Mouse (Mus musculus) ES-E14 (cell line): ENCODE measurements around the gene Wdr24. TPM values are rescaled to one million over a fixed set of nuclear protein-coding genes. Genes with fewer than 3 reads are reported as not detected.

Experiments
- DNase-seq: peaks from one replicate; pipeline ENCODE4 v3.0.0-alpha.2; 2013; ENCODE audit warnings: low read depth, low spot score
- H3K27ac ChIP-seq: 2 replicates; pipeline ENCODE4 v1.5.1; 2012; ENCODE audit warnings: low read depth, mild to moderate bottlenecking, low read length, moderate library complexity, mixed read lengths; ENCODE audit not compliant: poor library complexity, insufficient read depth, severe bottlenecking
- H3K36me3 ChIP-seq: 2 replicates; pipeline ENCODE4 v1.6.1; 2012; ENCODE audit warnings: mild to moderate bottlenecking, low read length, moderate library complexity, mixed read lengths; ENCODE audit not compliant: control insufficient read depth, poor library complexity, insufficient read depth, severe bottlenecking
- H3K4me1 ChIP-seq, 2 experiments: fragments of 150-350 bp in 1 of 2; sonication (generic) in 1 of 2; 2 replicates each; pipeline ENCODE4 v1.6.1; 2012; ENCODE audit warnings: low read length in 2 of 2, mild to moderate bottlenecking in 1 of 2, mixed read lengths in 1 of 2; ENCODE audit not compliant: control insufficient read depth in 2 of 2, insufficient read depth in 2 of 2, poor library complexity in 1 of 2
- H3K4me3 ChIP-seq, 2 experiments: fragments of 150-350 bp in 1 of 2; sonication (generic) in 1 of 2; 2 replicates each; pipeline ENCODE4 v1.5.1; 2012; ENCODE audit warnings: low read length in 2 of 2, low read depth in 1 of 2, mild to moderate bottlenecking in 1 of 2, mixed read lengths in 1 of 2; ENCODE audit not compliant: insufficient read depth in 1 of 2, poor library complexity in 1 of 2, severe bottlenecking in 1 of 2
- H3K9ac ChIP-seq: 2 replicates; pipeline ENCODE4 v1.6.1; 2012; ENCODE audit warnings: low read depth, mild to moderate bottlenecking, low read length, mixed read lengths; ENCODE audit not compliant: poor library complexity, insufficient read depth, severe bottlenecking
- H3K9me3 ChIP-seq: fragments of 150-350 bp; sonication (generic); 2 replicates; pipeline ENCODE4 v1.6.1; 2012; ENCODE audit warnings: low read depth, mild to moderate bottlenecking, low read length; ENCODE audit not compliant: control insufficient read depth, insufficient read depth
- CHD2 ChIP-seq: IDR thresholded peaks from 2 replicates; pipeline ENCODE4 v1.6.1; 2014; ENCODE audit warnings: mild to moderate bottlenecking, low read depth, low read length, inconsistent platforms
- HCFC1 ChIP-seq: IDR thresholded peaks from 2 replicates; pipeline ENCODE4 v1.6.1; 2012; ENCODE audit warnings: low read length, inconsistent platforms, borderline replicate concordance; ENCODE audit not compliant: insufficient read depth
- MAFK ChIP-seq: IDR thresholded peaks from 2 replicates; pipeline ENCODE4 v1.6.1; 2014; ENCODE audit warnings: mild to moderate bottlenecking, low read depth, low read length, inconsistent platforms; ENCODE audit not compliant: insufficient read depth
- ZC3H11A ChIP-seq: IDR thresholded peaks from 2 replicates; pipeline ENCODE4 v1.6.1; 2012; ENCODE audit warnings: low read depth, mild to moderate bottlenecking, inconsistent platforms, low read length, borderline replicate concordance
- ZNF384 ChIP-seq: IDR thresholded peaks from 2 replicates; pipeline ENCODE4 v1.6.1; 2012; ENCODE audit warnings: low read depth, low read length, inconsistent platforms
- in situ Hi-C, 2 experiments: fragments of 600-800 bp; cut with MboI; formaldehyde crosslinking; loops; one replicate each; pipeline ENCODE4 v1.15.1; 2025; ENCODE audit warnings: low sequenced_read_pairs in 2 of 2, inconsistent platforms in 1 of 2; ENCODE audit not compliant: unreplicated experiment in 2 of 2
- total RNA-seq: library from RNA; depleted of rRNA; stranded (reverse); fragments of 300-350 nt; gene quantifications from 2 replicates; pipeline ENCODE4 v1.2.3, GENCODE M21; 2012

Wdr24 gene
- total RNA-seq, 1 experiment = 28.6 TPM

GRCm38 (mm10) chr17:25786781-25787504 is 36.5 kb upstream of the Wdr24 start:
- no peak overlapping the region for H3K4me3 ChIP-seq

GRCm38 (mm10) chr17:25791320-25791842 is 32.0 kb upstream of the Wdr24 start:
- in situ Hi-C loops = no loop called here
- no peaks in the 10 kb centered on the region for H3K9me3 ChIP-seq
- H3K9ac ChIP-seq = peak overlapping the region; percentile 74
- peak overlapping the region; percentile 72 to 88 for H3K4me3 ChIP-seq
- no peak for TF ChIP-seq HCFC1
- TF ChIP-seq ZNF384 = no peak
- no peak for TF ChIP-seq ZC3H11A
- TF ChIP-seq CHD2 = no peak
- no peak for TF ChIP-seq MAFK
- peaks cover 0 to 10% of the 10 kb centered on the region in 2 experiments; a peak in 1 of 4 replicates for H3K4me1 ChIP-seq
- peaks cover 4% of the 10 kb centered on the region; the same call in 1 of the 2 replicates for H3K36me3 ChIP-seq
- no peak for DNase-seq
- H3K27ac ChIP-seq = no peak overlapping the region

More at GRCm38 (mm10) chr17:25786781-25787504, 36.5 kb upstream of the Wdr24 start:
- Histone ChIP-seq H3K9me3 (no peaks in the 10 kb centered on the region), H3K27ac (no peak overlapping the region), H3K4me1 (peaks cover 3 to 8% of the 10 kb centered on the region in 2 experiments; a peak in 1 of 4 replicates), H3K36me3 (peaks cover 16% of the 10 kb centered on the region), H3K9ac (no peak overlapping the region)
- DNase-seq = no peak
- in situ Hi-C loops = no loop called here
- TF ChIP-seq MAFK (no peak), ZC3H11A (no peak), CHD2 (no peak), HCFC1 (no peak), ZNF384 (no peak)

- H3K9me3 ChIP-seq = no peaks in the 10 kb centered on the region
- H3K4me3 ChIP-seq = peak overlapping the region; percentile 72 to 88
- peaks cover 0 to 10% of the 10 kb centered on the region in 2 experiments; a peak in 1 of 4 replicates for H3K4me1 ChIP-seq
- peaks cover 4% of the 10 kb centered on the region; the same call in 1 of the 2 replicates for H3K36me3 ChIP-seq
- TF ChIP-seq HCFC1 = peak; percentile 84
- TF ChIP-seq ZNF384 = no peak
- peak; percentile 50; the same call in 1 of the 2 replicates for TF ChIP-seq CHD2
- TF ChIP-seq ZC3H11A = no peak
- TF ChIP-seq MAFK = no peak
- DNase-seq = no peak
- in situ Hi-C loops = no loop called here
- H3K27ac ChIP-seq = no peak overlapping the region
- H3K9ac ChIP-seq = peak overlapping the region; percentile 74
These were observed 31.4 kb upstream of the Wdr24 start for GRCm38 (mm10) chr17:25791843-25792527.

- Histone ChIP-seq H3K9ac (peak within 1 kb of the TSS; percentile 74), H3K4me1 (peaks cover 2 to 10% of the 10 kb centered on the region in 2 experiments; a peak in 2 of 4 replicates), H3K9me3 (no peaks in the 10 kb centered on the region), H3K27ac (no peak within 1 kb of the TSS), H3K36me3 (peaks cover 4% of the 10 kb centered on the region; the same call in 1 of the 2 replicates), H3K4me3 (peak within 1 kb of the TSS; percentile 72 to 88)
- in situ Hi-C loops = no loop called here
- TF ChIP-seq ZNF384 = no peak
- no peak for TF ChIP-seq MAFK
- TF ChIP-seq ZC3H11A = no peak
- no peak for TF ChIP-seq HCFC1
- TF ChIP-seq CHD2 = no peak
- DNase-seq = no peak
These were observed 30.8 kb upstream of the Wdr24 start, which contains the start of gene Fam173a for GRCm38 (mm10) chr17:25792615-25793014. TSS of gene Fam173a (minus strand) at chr17:25792901.
